Mouse (Mus musculus): Measurements from ENCODE around the gene Kif22. TPM values are rescaled to one million over a fixed set of nuclear protein-coding genes. Genes with fewer than 3 reads are reported as not detected.
A peak's percentile ranks its signal among the peaks of the same experiment; 100 is the strongest.

Gene Kif22
- polyA plus RNA-seq, 2 experiments from 2014 or later: 38.7 to 48.2 TPM

DNA sequence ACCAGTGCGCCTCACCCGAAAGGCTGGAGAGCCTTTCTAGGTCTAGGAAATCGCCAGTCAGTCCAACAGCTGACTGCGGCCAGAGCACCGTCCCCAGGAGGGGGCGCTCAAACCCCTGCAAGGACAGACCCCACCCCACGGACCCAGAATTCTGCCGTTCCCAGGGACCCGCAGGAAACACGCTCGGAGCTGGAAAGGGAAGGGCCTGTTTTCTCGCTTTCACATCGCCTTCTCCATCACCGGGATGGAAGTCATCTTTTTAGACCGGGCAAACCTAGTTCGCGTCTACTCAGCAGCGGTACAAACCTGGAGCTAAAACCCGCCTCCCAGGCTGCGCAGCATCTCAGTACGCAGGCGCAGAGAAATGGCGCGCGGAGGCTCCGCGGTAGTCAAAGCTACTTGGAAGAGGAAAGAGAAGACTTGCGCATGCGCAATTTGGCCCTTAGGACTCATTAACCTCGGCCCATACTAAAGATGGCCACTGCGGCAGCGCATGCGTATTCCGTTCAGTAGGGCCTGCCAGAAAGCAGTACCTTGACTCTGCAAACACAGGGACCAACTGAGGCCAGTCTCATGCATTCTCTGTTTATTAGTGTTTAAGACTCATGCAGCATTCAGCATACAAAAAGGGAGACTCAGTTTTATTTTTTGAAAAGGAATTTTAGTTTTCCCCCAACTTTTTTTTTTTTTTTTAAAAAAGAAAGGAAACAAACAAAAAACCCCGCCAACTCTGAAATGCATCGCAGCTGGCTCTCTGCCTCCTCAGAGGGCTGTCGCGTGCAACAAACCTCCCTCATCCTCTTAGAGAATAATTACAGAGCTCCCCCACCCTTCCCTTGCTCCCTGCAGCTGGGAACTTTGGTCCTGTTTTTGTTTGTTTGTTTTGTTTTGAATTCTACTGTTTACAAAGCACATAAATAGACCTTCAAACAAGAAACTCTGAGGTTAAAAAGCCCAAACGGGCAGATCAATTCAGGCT, 25.0 kb downstream of the Kif22 start, which contains the start of gene Pagr1a:
TSS of gene Pagr1a (minus strand) at position 382 of the 979 bp plus-strand sequence.
- ATAC-seq: peak; percentile 68

DNA sequence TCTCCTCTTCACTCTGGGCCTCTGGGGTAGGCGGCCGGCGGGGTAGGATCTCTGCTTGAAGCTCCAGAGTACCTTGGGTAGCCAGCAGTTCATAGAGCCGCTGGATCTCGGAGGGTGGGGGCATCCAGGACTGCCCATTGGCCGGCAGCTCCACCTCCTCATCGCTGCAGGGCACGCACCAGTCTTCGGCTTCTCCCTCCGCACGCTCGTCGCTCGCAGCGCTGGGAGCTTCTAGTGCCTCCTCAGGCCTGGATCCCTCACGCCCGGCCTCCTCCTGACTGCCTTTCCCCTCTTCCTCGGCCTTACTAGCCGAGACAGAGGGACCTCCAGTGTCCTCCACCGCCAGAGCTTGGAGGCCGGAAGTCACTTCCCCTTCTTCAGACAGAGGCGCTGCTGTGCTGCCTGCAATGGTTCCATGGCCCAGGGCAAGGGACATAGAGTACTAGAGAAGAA, 25.8 kb downstream of the Kif22 start:
- peak; percentile 56 for ATAC-seq

DNA sequence TGATC, 26.0 kb downstream of the Kif22 start, which contains the start of gene Pagr1b:
TSS of gene Pagr1b (minus strand) at position 4 of the 5 bp plus-strand sequence.
- no peak for ATAC-seq

DNA sequence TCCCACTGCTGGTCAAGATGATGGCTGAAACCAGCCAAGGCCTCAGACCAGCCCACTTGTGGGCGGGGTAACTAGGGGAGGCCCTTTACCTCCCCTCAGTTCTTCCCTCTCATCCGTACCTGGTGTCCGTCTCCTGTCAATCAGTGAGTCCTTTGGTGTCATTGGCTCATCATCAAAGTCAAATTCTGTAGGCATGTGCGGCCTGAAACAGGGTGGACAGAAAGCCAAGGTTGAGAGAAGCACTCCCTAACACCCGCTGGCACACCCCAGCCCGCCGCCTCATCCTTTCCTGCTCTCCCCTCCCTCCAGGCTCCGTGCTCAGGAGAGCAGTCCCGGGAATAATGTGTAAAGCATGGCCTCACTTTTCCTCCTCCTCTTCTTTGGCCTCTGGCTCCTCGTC, 26.2 kb downstream of the Kif22 start:
- no peak for ATAC-seq

DNA sequence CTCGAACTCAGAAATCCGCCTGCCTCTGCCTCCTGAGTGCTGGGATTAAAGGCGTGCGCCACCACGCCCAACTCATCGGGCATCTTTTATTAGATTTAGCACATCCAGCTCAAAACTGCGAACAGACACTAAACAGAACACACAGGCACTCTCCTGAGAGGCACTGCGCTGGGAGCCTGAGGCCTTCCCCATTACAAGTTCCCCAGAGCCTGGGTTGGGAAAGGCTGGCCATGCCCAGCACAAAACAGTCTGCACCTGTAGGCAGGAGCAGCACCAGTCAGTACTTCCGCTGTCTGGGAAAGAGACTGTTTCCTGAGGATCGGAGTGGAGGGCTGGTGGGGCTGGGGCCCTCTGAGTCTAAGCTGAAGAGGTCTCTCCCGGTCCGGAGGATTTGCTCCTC, 27.3 kb downstream of the Kif22 start:
- ATAC-seq: no peak

DNA sequence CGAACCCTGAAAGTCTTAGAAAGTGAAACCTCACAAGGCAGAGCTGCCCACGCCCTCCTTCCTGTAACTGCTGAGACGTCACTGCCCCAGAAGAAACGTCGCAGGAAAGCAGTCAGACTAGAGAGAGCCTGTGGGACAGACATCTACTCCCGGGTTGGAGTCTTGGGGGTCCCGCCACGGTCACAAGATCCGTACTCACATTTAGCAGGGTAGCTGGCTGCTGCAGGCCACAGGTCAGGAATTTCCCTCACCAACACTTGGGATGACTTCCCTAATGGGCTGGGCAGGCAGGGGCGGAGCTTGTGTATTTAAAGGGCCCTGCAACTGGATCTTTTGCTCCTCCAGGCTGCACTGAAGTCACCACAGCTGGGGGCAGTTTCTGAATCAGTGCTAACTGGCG, 28.0 kb downstream of the Kif22 start, which contains the start of gene Mvp:
TSS of gene Mvp (minus strand) at position 302 of the 400 bp plus-strand sequence.
- peak; percentile 61 for ATAC-seq

DNA sequence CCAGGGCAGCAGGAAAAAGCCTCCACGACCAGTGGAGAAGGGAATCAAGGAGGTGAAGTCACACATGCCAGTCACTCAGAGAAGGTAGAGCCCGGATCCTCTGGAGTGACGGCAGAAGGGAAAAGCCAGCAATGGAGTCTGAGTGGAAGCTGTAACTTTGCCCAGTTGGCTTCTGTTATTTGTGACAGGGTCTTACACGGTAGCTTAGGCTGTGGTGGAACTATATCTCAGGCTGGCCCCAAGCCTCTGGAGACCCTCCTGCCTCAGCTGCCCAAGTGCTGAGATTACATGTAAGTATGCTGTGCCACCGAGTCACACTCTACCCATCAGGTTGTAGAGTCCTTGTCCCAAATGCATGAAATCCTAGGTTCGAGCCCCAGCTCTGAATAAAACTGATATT, 28.9 kb downstream of the Kif22 start:
- no peak for ATAC-seq

DNA sequence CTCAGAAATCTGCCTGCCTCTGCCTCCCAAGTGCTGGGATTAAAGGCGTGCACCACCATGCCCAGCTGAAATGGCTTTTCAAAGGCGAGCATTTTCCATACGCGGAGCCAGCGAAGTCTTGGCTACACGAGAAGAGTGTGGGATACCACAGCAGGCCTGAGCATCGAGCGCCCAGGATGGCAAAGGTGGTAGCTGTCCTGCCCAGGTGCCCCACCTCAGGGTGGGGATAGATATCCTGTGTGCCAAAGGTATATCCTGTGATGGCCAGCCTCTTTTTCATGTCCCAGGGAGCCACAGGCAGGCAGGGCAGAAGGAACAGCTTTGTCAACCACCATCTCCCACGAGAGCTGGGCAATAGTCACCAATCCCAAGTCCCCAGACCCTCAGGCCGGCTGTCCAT, 29.4 kb downstream of the Kif22 start:
- no peak for ATAC-seq

DNA sequence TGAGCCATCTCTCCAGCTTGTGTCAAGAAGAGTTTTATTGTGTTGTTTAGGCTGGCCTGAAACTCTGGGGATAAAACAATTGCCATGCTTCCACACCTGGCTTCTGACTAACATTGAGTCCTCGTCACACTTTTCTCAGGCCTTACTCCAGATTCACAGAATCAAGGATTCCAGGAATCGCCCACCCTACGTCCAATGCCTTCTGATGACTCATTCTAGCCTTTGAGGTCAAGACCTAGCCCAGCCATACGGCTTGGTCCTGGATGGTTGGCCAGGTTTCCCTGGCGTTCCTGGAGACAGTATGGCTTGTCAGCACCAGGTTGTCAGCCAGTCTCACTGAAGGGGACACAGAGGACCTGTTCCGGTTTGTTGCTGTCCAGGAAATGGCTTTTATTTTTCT, 29.9 kb downstream of the Kif22 start:
- ATAC-seq: no peak

DNA sequence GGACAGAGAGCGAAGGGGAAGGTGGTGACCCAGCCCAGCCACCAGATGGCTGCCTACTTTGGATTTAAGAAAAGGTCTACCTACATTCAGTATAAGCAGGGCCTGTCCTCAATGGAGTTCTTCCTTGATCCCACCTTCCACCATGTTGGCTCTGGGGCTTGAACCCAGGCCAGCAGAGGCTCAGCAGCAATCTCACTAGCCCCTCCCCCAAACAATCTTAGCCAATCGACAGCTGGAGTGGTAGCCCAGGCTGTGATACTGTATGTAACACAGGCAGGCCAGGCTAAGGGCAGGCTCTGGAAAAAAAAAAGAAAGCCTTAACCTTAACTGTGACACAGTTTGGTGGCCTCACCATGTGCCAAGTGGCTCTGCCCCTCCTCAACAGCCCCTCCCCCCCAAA, 30.6 kb downstream of the Kif22 start:
- no peak for ATAC-seq

DNA sequence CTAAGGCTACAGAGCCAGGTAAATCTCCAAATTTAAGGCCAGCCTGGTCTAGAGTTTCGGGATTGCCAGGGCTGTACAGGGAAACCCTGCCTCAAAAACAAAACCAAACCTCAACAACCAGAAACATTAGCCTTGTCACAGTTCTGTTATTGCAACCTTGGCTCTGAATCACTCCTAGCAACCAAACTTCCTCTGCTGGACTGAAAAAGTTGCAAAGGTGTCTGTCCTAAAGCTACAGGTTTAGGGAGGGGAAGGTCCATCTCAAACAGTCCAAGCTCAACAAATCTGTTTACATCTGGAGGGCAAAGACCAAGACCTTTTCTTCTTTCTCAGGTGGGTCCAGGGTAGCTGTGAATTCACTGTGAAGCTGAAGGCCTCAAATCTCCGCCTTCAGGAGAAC, 31.2 kb downstream of the Kif22 start:
- no peak for ATAC-seq

DNA sequence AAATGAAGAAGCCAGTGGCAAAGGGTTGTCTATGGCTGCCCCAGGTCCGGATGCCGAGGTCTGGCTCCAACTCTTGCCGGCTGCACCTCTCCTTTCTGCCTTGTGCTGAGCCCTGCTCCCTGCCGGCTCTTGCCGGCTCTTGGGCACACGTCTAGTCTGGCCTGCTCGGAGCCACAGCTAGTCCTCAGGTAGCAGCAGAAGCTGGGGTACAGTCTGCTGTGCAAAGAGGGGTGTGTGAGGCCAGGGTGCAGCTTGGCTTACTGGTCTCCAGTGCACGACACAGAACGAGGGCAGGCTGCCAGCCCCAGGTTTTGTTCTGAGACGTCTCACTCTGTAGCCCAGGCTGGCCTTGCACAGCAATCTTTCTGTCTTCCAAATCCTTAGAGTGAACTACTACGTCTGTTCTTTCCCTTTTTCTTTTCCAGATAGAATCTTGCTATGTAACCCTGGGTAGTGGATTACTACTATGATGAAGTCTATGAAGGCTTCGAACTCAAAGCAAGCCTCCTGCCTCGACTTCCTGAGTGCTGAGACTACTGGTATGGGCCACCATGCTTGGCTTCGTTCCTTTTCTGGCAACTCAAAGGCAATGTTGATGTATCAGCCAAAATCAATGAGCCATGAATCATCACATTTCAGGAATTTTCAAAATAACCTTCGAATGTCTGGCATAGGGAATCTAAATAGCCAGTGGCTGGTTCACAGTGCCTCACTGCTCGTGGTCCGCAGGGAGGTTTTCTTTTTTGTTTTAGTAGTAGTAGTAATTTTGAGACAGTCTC, 32.8 kb downstream of the Kif22 start:
- ATAC-seq: no peak

DNA sequence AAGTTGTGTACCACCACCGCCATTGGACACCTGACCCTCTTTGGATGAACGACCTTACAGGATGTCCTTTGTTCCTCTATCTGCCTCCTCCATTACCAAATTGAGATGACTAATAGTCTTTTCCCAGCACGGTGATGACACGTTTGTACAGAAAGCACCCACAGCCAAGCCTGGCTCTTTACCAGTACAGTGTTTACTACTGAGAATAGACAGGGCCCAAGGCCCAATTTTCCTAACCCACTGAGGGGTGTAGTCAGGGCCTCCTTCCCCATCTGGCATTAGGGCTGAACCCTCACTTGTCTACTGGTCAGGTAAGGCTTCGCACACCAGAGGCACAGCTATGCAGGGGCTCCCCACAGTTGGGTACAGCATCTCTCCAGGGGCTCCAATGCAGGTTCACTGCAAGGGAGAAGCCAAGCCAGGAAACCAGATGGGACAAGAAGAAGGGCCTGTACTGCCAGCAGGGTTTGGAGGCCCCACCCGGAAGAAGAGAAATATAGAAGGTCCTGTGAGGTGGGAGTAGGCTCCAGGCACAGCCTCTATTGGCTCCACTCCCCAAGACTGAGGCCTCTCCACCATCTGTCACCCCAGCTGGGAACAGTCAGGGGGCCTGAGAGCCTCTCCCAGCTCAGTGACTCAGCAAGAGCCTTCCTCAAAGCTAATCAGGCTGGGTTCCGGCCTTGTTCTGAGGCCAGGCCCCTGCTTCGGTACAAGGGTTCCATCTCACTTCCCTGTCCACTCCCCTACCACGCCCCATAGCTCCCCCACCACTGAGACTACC, 33.8 kb downstream of the Kif22 start:
- ATAC-seq: no peak

DNA sequence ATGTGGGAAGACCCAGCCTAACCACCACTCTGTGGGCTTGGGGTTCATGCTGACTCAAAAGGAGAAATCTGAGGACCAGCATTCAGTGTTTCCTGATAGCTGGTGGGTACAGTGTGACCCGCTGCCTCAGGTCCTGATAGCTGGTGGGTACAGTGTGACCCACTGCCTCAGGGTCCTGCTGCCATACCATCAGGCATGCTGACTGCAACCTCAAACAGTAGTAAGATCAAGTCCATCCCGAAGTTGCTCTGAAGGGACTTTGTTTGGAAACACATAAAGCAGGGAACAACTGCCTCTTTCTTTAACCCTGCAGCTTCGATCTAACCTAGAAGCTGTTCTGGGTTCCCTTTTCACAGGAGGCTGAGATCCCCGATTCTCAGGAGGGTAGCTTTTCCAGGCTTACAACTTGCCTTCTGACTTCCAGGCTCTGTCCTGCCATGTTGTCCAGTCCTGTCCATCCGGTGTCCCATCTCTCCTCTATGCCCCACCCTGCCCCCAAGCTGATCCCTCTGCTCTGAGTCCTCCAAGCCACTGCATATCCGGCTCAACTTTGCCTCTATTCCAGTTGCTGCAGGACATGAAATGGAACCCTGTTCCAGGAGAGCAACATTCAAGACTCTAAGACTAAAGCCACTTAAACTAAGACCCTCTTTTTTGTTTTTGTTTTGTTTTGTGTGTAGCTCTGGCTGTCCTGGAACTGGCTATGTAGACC, 34.8 kb downstream of the Kif22 start:
- no peak for ATAC-seq

DNA sequence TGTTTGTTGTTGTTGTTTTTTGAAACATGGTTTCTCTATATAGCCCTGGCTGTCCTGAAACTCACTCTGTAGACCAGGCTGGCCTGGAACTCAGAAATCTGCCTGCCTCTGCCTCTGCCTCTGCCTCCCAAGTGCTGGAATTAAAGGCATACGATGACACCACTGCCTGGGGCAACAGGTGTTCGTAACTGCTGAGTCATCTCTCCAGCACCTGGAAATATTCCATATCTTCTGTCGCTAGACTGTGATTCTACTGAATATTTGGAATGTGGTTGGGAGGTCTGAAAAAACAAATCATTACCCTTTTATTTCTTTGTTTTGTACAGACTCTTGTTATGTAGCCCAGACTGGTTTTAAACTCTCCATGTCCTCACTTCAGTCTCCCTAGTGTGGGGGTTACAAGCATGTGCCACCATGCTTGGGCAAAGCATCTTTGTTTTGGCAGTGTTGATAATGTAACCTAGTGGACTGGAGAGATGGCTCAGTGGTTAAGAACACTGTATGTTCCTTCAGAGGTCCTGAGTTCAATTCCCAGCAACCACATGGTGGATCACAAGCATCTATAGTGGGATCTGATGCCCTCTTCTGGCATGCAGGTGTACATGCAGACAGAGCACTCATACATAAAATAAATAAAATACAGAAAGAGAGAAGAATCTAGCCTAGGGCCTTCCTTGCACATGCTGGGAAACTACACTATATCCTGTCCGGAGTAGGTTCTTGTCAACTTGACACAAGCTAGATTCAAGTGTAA, 38.0 kb downstream of the Kif22 start:
- no peak for ATAC-seq

DNA sequence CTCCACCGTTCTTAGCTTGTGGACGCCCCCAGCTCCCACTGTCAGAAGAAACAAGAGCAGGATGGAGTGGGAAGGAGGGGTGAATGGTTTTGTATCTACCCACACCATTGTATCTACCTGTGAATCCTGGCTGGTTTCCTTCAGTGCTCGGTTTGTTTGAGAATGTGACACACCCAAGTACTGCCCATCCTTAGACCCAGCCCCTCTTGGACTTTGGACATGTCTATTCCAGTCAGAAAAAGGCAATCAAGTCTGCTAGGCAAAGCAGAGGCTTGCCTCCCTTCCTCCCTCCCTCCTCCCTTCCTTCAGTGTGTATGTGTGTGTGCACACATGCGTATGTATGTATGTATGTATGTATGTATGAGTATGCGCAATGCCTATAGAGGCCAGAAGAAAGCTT, 38.7 kb downstream of the Kif22 start:
- no peak for ATAC-seq

DNA sequence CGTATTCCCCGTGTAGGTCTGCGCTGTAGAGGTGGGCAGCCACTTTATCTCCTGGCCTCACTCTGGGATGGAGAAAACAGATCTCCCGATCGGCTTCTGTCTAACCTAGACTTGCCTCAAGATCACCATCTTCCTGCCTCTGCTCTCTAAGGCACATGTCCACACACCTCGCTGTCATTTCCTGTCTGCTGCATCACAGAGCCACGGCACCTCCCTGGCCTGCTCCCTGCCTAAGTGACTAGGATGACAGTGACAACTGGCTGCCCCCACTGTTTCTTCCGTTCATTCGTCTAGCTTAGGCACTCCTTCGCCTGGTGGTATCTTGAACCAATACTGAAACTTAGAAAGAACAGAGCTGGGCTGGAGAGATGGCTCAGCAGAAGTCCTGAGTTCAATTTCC, 42.7 kb downstream of the Kif22 start:
- peak; percentile 75 for ATAC-seq

DNA sequence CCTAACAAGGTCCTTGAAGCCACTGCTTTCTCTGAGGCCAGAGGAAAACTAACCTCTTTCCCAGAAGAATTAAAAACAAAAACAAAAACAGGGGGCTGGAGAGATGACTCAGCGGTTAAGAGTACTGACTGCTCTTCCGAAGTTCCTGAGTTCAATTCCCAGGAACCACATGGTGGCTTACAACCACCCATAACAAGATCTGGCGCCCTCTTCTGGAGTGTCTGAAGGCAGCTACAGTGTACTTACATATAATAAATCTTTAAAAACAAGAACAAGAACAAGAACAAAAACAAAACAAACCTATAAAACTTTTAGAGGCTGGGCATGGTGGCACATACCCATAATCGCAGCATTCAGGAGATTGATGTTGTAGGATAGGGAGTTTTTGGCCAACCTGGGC, 45.8 kb downstream of the Kif22 start:
- ATAC-seq: no peak

DNA sequence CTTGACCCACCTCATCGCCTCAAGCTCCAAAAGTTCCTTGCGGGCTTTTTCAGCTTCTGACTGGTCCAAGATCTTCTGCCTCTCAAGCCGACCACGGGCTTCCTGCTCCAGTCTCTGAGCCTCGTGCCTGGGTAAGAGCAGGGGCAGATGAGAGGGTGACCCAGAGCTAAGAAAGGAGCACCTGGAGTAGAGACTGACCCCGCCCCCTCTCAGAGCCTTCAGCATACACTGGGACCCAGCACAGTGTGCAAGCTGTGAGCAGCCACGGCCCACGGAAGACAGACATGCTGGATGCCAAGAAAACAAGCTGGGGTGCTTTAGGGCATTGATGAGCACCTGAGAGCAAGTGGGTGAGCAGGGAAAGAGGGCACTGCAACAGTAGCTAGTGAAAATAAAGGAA, 53.5 kb downstream of the Kif22 start:
- ATAC-seq: no peak

DNA sequence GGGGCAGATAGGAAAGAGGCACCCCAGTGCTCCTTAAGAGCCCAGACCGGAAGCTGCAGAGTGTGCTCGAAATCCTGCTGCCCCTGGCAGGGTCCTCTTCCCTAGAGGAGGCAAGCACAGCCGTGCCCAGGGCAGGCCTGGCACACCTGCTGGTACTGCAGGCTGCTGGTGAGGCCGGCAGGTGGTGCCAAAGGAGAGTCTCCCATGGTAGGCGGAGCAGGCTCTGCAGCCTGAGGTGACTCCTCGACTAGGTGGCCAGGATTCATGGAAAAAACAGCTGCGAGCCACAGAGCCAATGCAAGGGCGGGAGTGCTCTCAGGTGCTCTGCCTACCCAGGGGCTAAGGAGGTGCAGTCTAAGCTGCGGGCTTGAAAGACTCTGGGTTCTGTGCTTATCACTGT, 56.0 kb downstream of the Kif22 start:
- no peak for ATAC-seq

DNA sequence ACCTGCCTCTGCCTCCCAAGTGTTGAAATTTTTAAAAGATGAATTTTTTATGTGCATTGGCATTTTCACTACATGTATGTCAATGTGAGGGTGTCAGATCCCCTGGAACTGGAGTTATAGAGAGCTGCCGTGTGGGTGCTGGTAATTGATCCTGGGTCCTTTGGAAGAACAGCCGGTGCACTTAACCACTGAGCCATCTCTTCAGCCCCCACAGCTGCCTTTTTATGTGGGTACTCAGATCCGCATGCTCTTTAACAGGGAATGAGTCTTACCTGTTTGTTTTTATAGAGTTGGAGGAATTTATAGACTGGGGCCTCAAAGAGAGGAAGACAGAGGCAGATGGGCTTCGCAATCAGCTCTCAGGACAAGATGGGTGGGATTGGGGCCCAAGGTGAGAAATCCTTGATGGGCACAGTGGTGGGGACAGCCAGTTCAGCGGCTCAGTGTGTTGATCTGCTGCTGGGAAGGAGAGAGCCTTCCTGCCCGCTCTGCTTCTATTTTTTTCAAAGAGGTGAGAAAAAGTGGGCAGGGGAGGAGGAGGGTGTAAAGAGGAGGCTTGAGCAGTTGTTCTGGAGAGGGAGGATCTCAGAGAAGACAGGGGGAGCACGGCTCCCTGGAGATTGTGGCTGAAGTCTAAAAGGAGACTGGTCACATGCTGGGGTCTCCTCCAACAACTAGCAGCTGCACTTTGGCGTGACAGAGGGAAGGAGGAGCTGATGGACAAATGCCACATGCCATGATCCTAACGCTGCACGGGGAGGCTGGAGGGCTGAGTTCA, 57.4 kb downstream of the Kif22 start:
- ATAC-seq: no peak
